Mouse (Mus musculus) liver, postnatal 0 days (tissue): ENCODE measurements around the gene Pappa.
A peak's percentile ranks its signal among the peaks of the same experiment; 100 is the strongest.

Experiments
- CTCF ChIP-seq: sonication (generic); IDR thresholded peaks from 2 replicates; pipeline ENCODE4 v1.5.1; 2016; ENCODE audit warnings: antibody characterized with exemption, low read depth
- EP300 ChIP-seq: IDR thresholded peaks from 2 replicates; pipeline ENCODE4 v1.6.1; 2016; ENCODE audit warnings: antibody characterized with exemption, low read depth, mild to moderate bottlenecking

- TF ChIP-seq CTCF (peak; percentile 39), EP300 (no peak)
These were observed 1.1 kb upstream of the Pappa start for GRCm38 (mm10) chr4:65122841-65123240.
